11 mouse cellular contexts compared by ENCODE assay signal in the genomic region with DNA sequence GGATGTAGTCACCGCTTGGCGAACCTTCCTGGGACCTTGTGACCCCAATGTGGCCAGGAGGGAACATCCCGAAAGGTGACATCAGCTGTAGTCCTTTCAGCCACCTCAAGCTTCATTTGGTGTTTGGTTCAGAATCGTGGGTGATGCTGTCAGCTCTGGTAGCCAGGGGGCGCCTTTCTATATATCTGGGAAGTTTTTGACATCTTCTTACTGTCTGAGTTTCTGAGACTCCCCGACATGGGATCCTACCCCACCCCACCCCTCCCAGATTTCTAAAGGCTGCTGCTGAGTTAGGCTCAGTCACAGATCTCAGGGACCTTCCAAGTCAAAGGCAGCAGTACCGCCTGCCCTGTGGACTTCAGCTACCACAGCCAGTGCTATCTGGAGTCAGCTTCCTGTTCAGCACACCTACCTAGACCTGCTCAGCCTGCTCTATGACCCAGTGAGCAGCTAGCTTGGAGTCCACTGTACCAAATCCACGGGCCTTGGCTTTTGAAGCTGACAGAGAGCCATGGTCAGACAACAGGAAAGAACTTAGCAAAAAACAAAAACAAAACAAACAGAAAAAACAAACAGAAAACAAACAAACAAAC. TPM values are rescaled to one million over a fixed set of nuclear protein-coding genes. Genes with fewer than 3 reads are reported as not detected.
DNase-seq lines count a peak whose midpoint lies in the region; ATAC-seq and TF ChIP-seq lines count a peak whose summit lies in the region.
"Had no signal": no experiment of that assay in that cellular context is flagged by ENCODE, and none has a peak within 500 bp of the region (broad histone marks: within the 10 kb centered on the region; RNA-seq: fewer than 3 reads in every experiment).

No protein-coding gene starts in this region.

- no peak overlapping the region for H3K9ac ChIP-seq in stomach, embryonic 16.5 days (ENCODE audit: low read length)
- H3K9ac ChIP-seq: stomach, embryonic 15.5 days had no signal

- no peak for DNase-seq in lung, adult 2 months
- no peak for DNase-seq in lung, postnatal 4 days
- DNase-seq in adrenal gland, postnatal 25 days = peak; percentile 39
- DNase-seq in kidney, postnatal 36 days = peak; percentile 4 to 47
- DNase-seq in adipocyte (ENCODE audit: low spot score) = no peak
- no peak for DNase-seq in left cerebral cortex, adult 18-20 months (ENCODE audit: low spot score in 2 of 2)

- H3K27me3 ChIP-seq in stomach, embryonic 16.5 days (ENCODE audit: control insufficient read depth, insufficient read depth, low read length) = no peaks in the 10 kb centered on the region
- H3K27me3 ChIP-seq: stomach, embryonic 15.5 days had no signal

- no peak overlapping the region for H3K4me3 ChIP-seq in lung, adult 2 months (replicated peaks; ENCODE audit: extremely low read depth, low read depth, low read length)
- H3K4me3 ChIP-seq in stomach, embryonic 16.5 days (replicated peaks; ENCODE audit: low read length) = no peak overlapping the region
- H3K4me3 ChIP-seq: stomach, embryonic 15.5 days had no signal

- H3K27ac ChIP-seq in stomach, embryonic 16.5 days (ENCODE audit: low read length) = no peak overlapping the region
- H3K27ac ChIP-seq: macrophage; stomach, embryonic 15.5 days had no signal

- WGBS in lung, adult 2 months = 56% methylated on average over 8 of the region's 8 CpGs
- 64% methylated on average over 8 of the region's 8 CpGs for WGBS in stomach, embryonic 16.5 days

- H3K4me2 ChIP-seq in stomach, embryonic 16.5 days (ENCODE audit: low read depth, low read length) = no peak overlapping the region
- H3K4me2 ChIP-seq: stomach, embryonic 15.5 days had no signal

- ATAC-seq in stomach, embryonic 16.5 days (ENCODE audit: insufficient read depth, low FRiP score) = peak; percentile 71; the same call in 1 of the 2 replicates
- ATAC-seq in inflammation-experienced regulatory T-cells, adult 6 months = no peak

- no peaks in the 10 kb centered on the region for H3K36me3 ChIP-seq in stomach, embryonic 16.5 days (ENCODE audit: control insufficient read depth, insufficient read depth, low read length)
- H3K36me3 ChIP-seq: stomach, embryonic 15.5 days had no signal

- no peaks in the 10 kb centered on the region for H3K9me3 ChIP-seq in stomach, embryonic 16.5 days (replicated peaks; ENCODE audit: control insufficient read depth, low read length)
- H3K9me3 ChIP-seq: stomach, embryonic 15.5 days had no signal

- no peak for TF ChIP-seq POLR2A in lung, adult 2 months (IDR thresholded peaks at IDR 0.05; ENCODE audit: borderline replicate concordance, extremely low read depth, low read depth, low read length)

- 0 out of 2 replicates have a peak, but pooled peaks have one; percentile 12 for TF ChIP-seq CTCF in lung, adult 2 months (IDR thresholded peaks at IDR 0.05; ENCODE audit: insufficient read depth, low read length)

- H3K4me1 ChIP-seq in lung, adult 2 months (ENCODE audit: control insufficient read depth, insufficient read depth, low read length) = no peaks in the 10 kb centered on the region
- no peaks in the 10 kb centered on the region for H3K4me1 ChIP-seq in stomach, embryonic 16.5 days (ENCODE audit: control insufficient read depth, insufficient read depth, low read length)
- H3K4me1 ChIP-seq: stomach, embryonic 15.5 days had no signal

RNA-seq across cellular contexts. Expression of a gene that starts 18.5 kb away (rescaled TPM):
- 11.0 and 12.7 TPM in 2 replicates for polyA plus RNA-seq in lung, adult 2 months (2012; rRNA removed)
- total RNA-seq in adrenal gland, postnatal 25 days (2021) = not detected in 2 replicates
- 0.27 and 0.32 TPM in 2 replicates for polyA plus RNA-seq in stomach, embryonic 16.5 days (2015; fragmentation: Nextera tagmentation; extraction: Ambion mirVana)
- not detected for polyA plus RNA-seq in inflammation-experienced regulatory T-cells, adult 6 months (2017; shearing (Covaris generic))
- not detected for total RNA-seq in left cerebral cortex, adult 18-20 months (2021)
- polyA plus RNA-seq: heart, embryonic 14.5 days; macrophage had no signal

RNA-seq across cellular contexts. Expression of a gene that starts 32.6 kb away (rescaled TPM):
- 8.5 and 9.2 TPM in 2 replicates for polyA plus RNA-seq in lung, adult 2 months (2012; rRNA removed)
- total RNA-seq in adrenal gland, postnatal 25 days (2021) = 40.4 and 50.1 TPM in 2 replicates
- polyA plus RNA-seq in stomach, embryonic 16.5 days (2015; fragmentation: Nextera tagmentation; extraction: Ambion mirVana) = 8.4 and 9.5 TPM in 2 replicates
- under 1 TPM in 1 of 3 experiments, not detected in 2; 0.32 TPM for polyA plus RNA-seq in inflammation-experienced regulatory T-cells, adult 6 months (2017; shearing (Covaris generic))
- 100 to 1,000 TPM; 161 to 167 TPM for total RNA-seq in left cerebral cortex, adult 18-20 months (2021)

Comparison
In these comparisons a context has a peak if more than half of its experiments do, and no peak if none do; other contexts are left out.
1. DNase-seq: peak in adrenal gland, postnatal 25 days (single experiment) and kidney, postnatal 36 days (2 of 2); none in lung, adult 2 months (single experiment), lung, postnatal 4 days (0 of 2), adipocyte (single experiment) and left cerebral cortex, adult 18-20 months (0 of 2).